Mouse (Mus musculus) erythroblast, embryonic 14.5 days (primary cell): Measurements from ENCODE around the gene Flt4. TPM values are rescaled to one million over a fixed set of nuclear protein-coding genes. Genes with fewer than 3 reads are reported as not detected.

Experiments
- H3K27me3 ChIP-seq: 2 replicates; pipeline ENCODE4 v1.6.1; 2012; ENCODE audit warnings: inconsistent platforms; ENCODE audit not compliant: control insufficient read depth
- H3K36me3 ChIP-seq: 2 replicates; pipeline ENCODE4 v1.6.1; 2012; ENCODE audit warnings: mild to moderate bottlenecking, inconsistent platforms; ENCODE audit not compliant: control insufficient read depth
- H3K4me1 ChIP-seq: 2 replicates; pipeline ENCODE4 v1.6.1; 2012; ENCODE audit warnings: inconsistent platforms; ENCODE audit not compliant: control insufficient read depth
- H3K4me3 ChIP-seq: replicated peaks from 2 replicates; pipeline ENCODE3; 2012; ENCODE audit warnings: moderate library complexity, mild to moderate bottlenecking, inconsistent platforms
- H3K9me3 ChIP-seq: 2 replicates; pipeline ENCODE4 v1.6.1; 2012; ENCODE audit warnings: low read length, inconsistent platforms, mixed read lengths; ENCODE audit not compliant: control insufficient read depth
- GATA1 ChIP-seq: IDR thresholded peaks from 2 replicates; pipeline ENCODE4 v1.6.1; 2012; ENCODE audit warnings: low read length, inconsistent platforms, mixed read lengths
- TAL1 ChIP-seq: IDR thresholded peaks from 3 replicates; pipeline ENCODE4 v1.6.1; 2012; ENCODE audit warnings: low read length, inconsistent platforms, mixed read lengths
- polyA plus RNA-seq: library from polyadenylated mRNA; stranded (reverse); fragments of >175 nt; gene quantifications from 2 replicates; pipeline ENCODE4 v1.2.3, GENCODE M21; 2012

Flt4 gene
- polyA plus RNA-seq, 1 experiment: 0.04 TPM

- Histone ChIP-seq H3K27me3 (no peaks in the 10 kb centered on the region), H3K4me1 (no peaks in the 10 kb centered on the region), H3K9me3 (no peaks in the 10 kb centered on the region), H3K4me3 (no peak overlapping the region), H3K36me3 (peaks cover 89% of the 10 kb centered on the region)
- TF ChIP-seq TAL1 (no peak), GATA1 (no peak)
These were observed 64.4 kb downstream of the Flt4 start for GRCm38 (mm10) chr11:49673433-49673832.

- H3K4me3 ChIP-seq: no peak overlapping the region
- no peaks in the 10 kb centered on the region for H3K27me3 ChIP-seq
- H3K4me1 ChIP-seq: no peaks in the 10 kb centered on the region
- TF ChIP-seq GATA1: no peak
- no peaks in the 10 kb centered on the region for H3K9me3 ChIP-seq
- H3K36me3 ChIP-seq: peaks cover 96% of the 10 kb centered on the region
These were observed 75.3 kb downstream of the Flt4 start for GRCm38 (mm10) chr11:49684237-49684973.

GRCm38 (mm10) chr11:49695013-49695412 is 86.0 kb downstream of the Flt4 start:
- no peaks in the 10 kb centered on the region for H3K27me3 ChIP-seq
- peaks cover 94% of the 10 kb centered on the region for H3K36me3 ChIP-seq
- peaks cover 14% of the 10 kb centered on the region for H3K4me1 ChIP-seq
- no peaks in the 10 kb centered on the region for H3K9me3 ChIP-seq
- no peak overlapping the region for H3K4me3 ChIP-seq
- TF ChIP-seq GATA1: no peak
- TF ChIP-seq TAL1: no peak

- Histone ChIP-seq H3K4me3 (no peak overlapping the region), H3K9me3 (no peaks in the 10 kb centered on the region), H3K4me1 (peaks cover 10% of the 10 kb centered on the region), H3K36me3 (peaks cover 94% of the 10 kb centered on the region), H3K27me3 (no peaks in the 10 kb centered on the region)
- TF ChIP-seq GATA1 (no peak), TAL1 (no peak)
These were observed 86.6 kb downstream of the Flt4 start for GRCm38 (mm10) chr11:49695695-49696094.

- Histone ChIP-seq H3K9me3 (no peaks in the 10 kb centered on the region), H3K4me1 (peaks cover 9% of the 10 kb centered on the region), H3K36me3 (peaks cover 95% of the 10 kb centered on the region), H3K27me3 (no peaks in the 10 kb centered on the region), H3K4me3 (no peak overlapping the region)
- TF ChIP-seq TAL1 (no peak), GATA1 (no peak)
These were observed 87.4 kb downstream of the Flt4 start for GRCm38 (mm10) chr11:49696472-49696871.

GRCm38 (mm10) chr11:49697779-49698178 is 88.7 kb downstream of the Flt4 start:
- TF ChIP-seq GATA1: no peak
- TF ChIP-seq TAL1: no peak
- peaks cover 95% of the 10 kb centered on the region for H3K36me3 ChIP-seq
- no peaks in the 10 kb centered on the region for H3K9me3 ChIP-seq
- H3K4me3 ChIP-seq: no peak overlapping the region
- peaks cover 9% of the 10 kb centered on the region for H3K4me1 ChIP-seq
- H3K27me3 ChIP-seq: no peaks in the 10 kb centered on the region

- H3K27me3 ChIP-seq: no peaks in the 10 kb centered on the region
- H3K4me3 ChIP-seq: no peak overlapping the region
- peaks cover 10% of the 10 kb centered on the region for H3K4me1 ChIP-seq
- no peak for TF ChIP-seq GATA1
- TF ChIP-seq TAL1: no peak
- no peaks in the 10 kb centered on the region for H3K9me3 ChIP-seq
- H3K36me3 ChIP-seq: peaks cover 95% of the 10 kb centered on the region
These were observed 90.0 kb downstream of the Flt4 start for GRCm38 (mm10) chr11:49699079-49699478.

- Histone ChIP-seq H3K4me1 (peaks cover 13% of the 10 kb centered on the region), H3K4me3 (no peak overlapping the region), H3K36me3 (peaks cover 96% of the 10 kb centered on the region), H3K27me3 (no peaks in the 10 kb centered on the region), H3K9me3 (no peaks in the 10 kb centered on the region)
- TF ChIP-seq TAL1: no peak
- no peak for TF ChIP-seq GATA1
These were observed 93.0 kb downstream of the Flt4 start for GRCm38 (mm10) chr11:49702014-49702413.

Other genes with a start within 250 kb of the Flt4 start
- gene Olfr1389, start 186.2 kb upstream of the Flt4 start, polyA plus RNA-seq: not detected in 2 replicates
- gene Olfr1388, start 172.6 kb upstream of the Flt4 start, polyA plus RNA-seq: not detected in 2 replicates
- gene Olfr1387, start 153.9 kb upstream of the Flt4 start, polyA plus RNA-seq: not detected in 2 replicates
- not detected in 2 replicates for gene Olfr1386, start 144.2 kb upstream of the Flt4 start, polyA plus RNA-seq
- gene Olfr1385, start 120.2 kb upstream of the Flt4 start, polyA plus RNA-seq: not detected in 2 replicates
- not detected in 2 replicates for gene Olfr1384, start 102.5 kb upstream of the Flt4 start, polyA plus RNA-seq
- 0.01 TPM in 1 of 2 replicates, not detected in the other for gene Olfr1383, start 89.6 kb upstream of the Flt4 start, polyA plus RNA-seq
- not detected in 2 replicates for gene Olfr1382, start 81.0 kb upstream of the Flt4 start, polyA plus RNA-seq
- gene Olfr1381, start 65.8 kb upstream of the Flt4 start, polyA plus RNA-seq: 0.01 TPM in 1 of 2 replicates, not detected in the other
- not detected in 2 replicates for gene Olfr1380, start 52.4 kb upstream of the Flt4 start, polyA plus RNA-seq
- not detected in 2 replicates for gene Scgb3a1, start 54.3 kb downstream of the Flt4 start, polyA plus RNA-seq
- 0.94 and 0.95 TPM in 2 replicates for gene Cnot6, start 103.5 kb downstream of the Flt4 start, polyA plus RNA-seq
- not detected in 2 replicates for gene Gfpt2, start 184.9 kb downstream of the Flt4 start, polyA plus RNA-seq
- 0.44 and 0.63 TPM in 2 replicates for gene Mapk9, start 237.5 kb downstream of the Flt4 start, polyA plus RNA-seq